Mouse (Mus musculus) mouse embryonic stem cell (cell line): Measurements from ENCODE around the gene Arf6.
"Not testable (repeated sequence)": the region's sequence is repeated elsewhere in the genome, so short reads cannot be mapped to it uniquely, and the experiment has no call there.

ENCODE experiments used
- in situ Hi-C, 2 experiments: fragments of 300-500 bp; cut with MboI; formaldehyde crosslinking; loops; 1 replicate in 1 of 2; 3 replicates in 1 of 2; pipeline ENCODE4 v1.14.3; 2019 to 2020; ENCODE audit warnings: low sequenced_read_pairs in 2 of 2, low pct_unique_long_range_greater_than_20kb in 1 of 2, mixed read lengths in 1 of 2; ENCODE audit not compliant: unreplicated experiment in 1 of 2

The Arf6 gene

GRCm38 (mm10) chr12:69370936-69371335, 1.0 kb upstream of the Arf6 start:
- in situ Hi-C loops: loop anchor here in 1 of 2 experiments (10.0 to 25.0 kb wide), 2 partner anchors 204 to 316 kb away; partner anchors contain the start of gene Sos2

DNA sequence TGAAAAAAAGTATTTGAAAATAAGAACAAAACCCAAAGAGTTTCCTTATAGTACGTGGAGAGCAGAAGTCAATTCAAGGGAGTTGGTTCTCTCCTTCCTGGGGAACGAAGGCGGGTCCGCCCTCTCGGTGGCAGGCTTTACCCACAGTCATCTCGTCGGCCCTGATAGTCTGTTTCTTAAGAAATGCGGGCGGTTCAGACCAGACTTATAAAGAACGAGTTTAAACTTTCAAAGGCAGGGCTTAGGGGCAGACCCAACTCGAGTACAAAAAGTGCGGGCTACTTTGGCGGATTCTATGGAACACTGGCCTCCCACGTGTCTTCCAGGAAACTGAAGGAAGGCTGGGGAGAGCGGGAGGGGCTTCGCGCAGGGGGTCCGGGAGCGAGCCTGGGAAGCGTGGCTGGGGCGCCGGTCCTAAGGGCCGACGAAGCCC, 513 bp upstream of the Arf6 start:
- in situ Hi-C loops: loop anchor here in 1 of 2 experiments (10.0 to 25.0 kb wide), 2 partner anchors 203 to 316 kb away; partner anchors contain the start of gene Sos2

GRCm38 (mm10) chr12:69372731-69373331, 881 bp downstream of the Arf6 start:
- in situ Hi-C loops: loop anchor here in 1 of 2 experiments (10.0 to 25.0 kb wide), 2 partner anchors 202 to 314 kb away; partner anchors contain the start of gene Sos2

GRCm38 (mm10) chr12:69373850-69374766, 2.2 kb downstream of the Arf6 start:
- in situ Hi-C loops: loop anchor here in 1 of 2 experiments (10.0 to 25.0 kb wide), 2 partner anchors 201 to 313 kb away; partner anchors contain the start of gene Sos2

- in situ Hi-C loops: loop anchor here in 1 of 2 experiments (10.0 kb wide), 1 partner anchor 199 kb away; no protein-coding TSS in a partner anchor
These were observed 4.2 kb downstream of the Arf6 start for GRCm38 (mm10) chr12:69376132-69376531.

DNA sequence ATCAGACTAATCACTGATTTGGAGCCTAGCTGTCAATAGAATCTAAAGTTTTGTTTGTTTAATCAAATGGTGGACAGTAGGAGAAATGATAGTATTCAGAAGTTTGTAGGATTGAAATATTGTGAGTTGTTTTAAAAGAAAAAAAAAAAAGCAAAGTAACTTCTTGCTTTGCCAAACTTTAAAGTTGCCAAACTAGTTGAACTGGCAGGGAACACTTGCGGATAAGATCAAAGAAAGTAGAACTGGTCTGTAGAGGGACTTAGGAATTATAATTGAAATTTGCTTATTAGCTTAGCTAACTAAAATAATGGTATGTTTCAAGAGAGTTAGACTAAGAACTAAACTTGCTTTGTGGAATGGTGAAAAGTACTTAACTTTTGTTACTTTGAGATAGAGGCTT, 5.2 kb downstream of the Arf6 start:
- in situ Hi-C loops: loop anchor here in 1 of 2 experiments (10.0 kb wide), 1 partner anchor 198 kb away; no protein-coding TSS in a partner anchor

DNA sequence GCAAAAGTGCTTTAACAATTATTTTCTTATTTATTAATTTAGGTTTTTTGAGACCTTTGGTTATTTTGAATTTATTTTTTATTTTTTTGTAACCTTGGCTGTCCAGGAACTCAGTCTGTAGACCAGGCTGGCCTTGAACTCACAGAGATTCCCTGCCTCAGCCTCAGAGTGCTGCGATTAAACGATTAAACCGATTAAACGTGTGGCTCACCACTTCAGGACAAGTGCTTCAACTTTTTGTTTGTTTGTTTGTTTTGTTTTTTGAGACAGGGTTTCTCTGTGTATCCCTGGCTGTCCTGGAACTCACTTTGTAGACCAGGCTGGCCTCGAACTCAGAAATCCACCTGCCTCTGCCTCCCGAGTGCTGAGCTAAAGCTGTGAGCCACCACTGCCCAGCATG, 5.7 kb downstream of the Arf6 start:
- in situ Hi-C loops: loop anchor here in 1 of 2 experiments (10.0 kb wide), 1 partner anchor 197 kb away; no protein-coding TSS in a partner anchor

DNA sequence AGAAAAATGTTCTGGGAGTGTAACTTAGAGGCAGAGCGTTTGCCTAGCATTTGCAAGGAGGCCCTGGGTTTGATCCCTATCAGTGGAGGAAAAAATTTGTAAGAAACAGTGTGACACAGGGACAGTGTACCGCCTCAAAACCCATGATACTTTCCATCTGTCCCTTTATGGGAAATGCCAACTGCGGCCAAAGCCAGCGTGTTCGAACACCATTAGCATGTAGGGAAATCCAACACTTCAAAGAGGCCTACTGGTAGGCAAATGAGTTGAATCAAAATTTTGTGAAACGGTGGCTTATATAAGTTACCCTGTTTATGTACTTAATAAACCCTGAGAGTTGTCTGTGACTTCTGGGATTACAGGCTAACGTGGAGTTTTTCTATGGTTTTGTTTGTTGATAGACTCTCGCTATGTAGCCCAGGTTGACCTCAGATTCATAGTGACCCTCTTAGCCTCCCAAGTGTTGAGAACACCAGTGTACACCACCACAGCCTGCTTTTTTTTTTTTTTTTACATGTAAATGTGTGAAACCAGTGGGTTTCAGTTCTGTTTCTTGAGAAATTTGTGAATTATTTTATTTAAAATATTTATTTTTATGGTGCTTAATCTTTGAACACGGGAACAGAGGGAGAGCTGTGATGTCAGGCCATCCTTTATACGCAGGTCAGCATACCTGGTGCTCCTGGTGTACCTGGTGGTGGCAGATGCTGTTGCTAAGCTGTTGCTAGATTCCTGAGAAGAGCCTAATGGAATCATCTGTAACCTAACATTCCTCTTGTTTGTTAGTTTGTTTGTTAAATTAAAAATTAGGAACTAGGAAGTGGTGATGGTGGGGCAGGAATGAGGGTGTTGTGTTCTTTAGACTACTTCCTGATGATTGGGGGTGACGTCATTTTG, 6.9 kb downstream of the Arf6 start:
- in situ Hi-C loops: loop anchor here in 1 of 2 experiments (10.0 kb wide), 1 partner anchor 196 kb away; no protein-coding TSS in a partner anchor

DNA sequence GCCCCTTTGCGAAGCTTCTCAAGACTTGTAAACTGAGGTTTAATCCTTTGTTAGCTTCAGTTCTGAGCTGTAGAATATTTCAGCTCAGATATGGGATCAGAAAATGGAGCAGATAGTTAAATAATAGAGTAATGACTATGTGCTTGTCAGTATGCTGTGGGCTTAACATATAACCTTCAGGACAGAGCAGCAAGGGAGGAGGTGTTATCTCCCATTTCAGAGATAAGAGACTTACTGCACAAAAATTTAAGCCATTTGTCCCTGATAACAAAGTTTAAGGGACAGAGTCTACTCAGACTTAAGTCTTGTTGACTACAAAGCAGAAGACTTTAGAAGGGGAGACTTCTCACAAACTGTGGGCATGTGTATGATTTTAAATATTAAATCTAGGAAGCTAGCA, 10.9 kb downstream of the Arf6 start:
- in situ Hi-C loops: no loop called here

DNA sequence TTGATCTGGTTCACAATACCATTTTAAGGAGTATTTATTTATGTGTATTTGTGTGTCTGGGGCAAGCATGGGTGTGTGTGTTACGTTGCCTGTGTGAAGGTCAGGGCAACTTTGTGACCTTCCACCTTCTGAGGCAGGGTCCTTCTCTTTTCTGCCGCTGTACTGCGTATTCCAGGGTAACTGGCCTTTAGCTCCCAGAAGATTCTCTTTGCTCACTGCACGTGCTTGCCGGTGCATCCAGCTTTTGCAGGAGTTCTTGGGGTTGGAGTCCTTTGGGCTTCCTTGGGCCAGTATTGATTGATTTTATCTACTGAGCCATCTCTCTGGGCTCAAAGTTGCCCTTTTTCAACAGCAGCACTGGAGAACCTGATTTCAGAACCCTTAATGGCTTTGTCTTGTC, 12.7 kb downstream of the Arf6 start:
- in situ Hi-C loops: no loop called here

DNA sequence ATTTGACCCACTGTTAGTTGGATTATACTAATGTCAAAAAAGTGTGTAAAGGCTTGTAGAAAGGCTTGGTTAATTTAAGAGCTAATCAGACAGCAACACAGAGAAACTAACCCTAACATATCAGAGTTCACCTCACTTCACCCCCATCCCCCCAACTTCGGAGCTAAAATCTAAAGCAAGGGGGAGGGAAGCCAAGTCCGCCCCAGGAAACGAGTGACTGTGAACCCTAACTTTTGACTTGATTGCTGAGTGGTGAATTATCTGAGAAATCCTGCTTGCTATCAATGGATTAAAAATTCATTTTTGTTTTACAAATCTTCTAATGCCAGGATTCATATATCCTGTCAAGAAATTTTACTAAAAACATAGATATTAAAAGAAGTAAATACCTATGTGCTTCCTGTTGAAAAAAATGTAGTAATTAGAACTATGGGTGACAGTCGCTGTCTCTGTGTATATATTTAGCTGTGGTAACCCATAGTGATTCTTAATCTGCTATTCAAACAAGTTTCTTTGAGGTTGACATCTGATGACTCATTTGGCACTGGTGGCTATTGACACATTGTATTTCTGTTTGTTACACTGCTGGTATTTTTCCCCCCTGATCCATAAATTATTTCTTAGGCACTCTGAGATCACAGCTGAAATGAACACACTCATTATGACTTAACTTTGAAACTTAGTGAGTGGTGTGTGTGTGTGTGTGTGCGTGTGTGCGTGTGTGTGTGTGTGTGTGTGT, 13.8 kb downstream of the Arf6 start:
- in situ Hi-C loops: no loop called here

DNA sequence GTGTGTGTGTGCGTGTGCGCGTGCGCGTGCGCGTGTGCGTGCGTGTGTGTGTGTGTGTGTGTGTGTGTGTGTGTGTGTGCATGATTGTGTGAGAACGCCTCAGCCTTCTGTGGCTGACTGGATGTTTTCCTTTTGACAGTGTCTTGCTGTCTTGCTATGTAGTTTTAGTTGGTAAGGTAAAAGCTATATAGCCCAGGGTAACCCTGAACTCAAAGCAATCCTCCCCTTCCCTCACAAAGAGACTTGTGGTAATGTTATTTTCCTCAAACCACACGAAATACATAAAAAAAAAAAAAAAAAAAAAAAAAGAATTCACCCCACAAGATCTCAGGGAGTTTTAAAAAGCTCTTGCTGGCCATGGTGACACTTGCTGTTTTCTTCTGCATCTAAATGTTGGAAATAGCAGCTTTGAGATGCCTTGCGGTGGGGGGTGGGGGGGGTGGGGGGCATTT, 14.4 kb downstream of the Arf6 start:
- in situ Hi-C loops: not testable (repeated sequence)

DNA sequence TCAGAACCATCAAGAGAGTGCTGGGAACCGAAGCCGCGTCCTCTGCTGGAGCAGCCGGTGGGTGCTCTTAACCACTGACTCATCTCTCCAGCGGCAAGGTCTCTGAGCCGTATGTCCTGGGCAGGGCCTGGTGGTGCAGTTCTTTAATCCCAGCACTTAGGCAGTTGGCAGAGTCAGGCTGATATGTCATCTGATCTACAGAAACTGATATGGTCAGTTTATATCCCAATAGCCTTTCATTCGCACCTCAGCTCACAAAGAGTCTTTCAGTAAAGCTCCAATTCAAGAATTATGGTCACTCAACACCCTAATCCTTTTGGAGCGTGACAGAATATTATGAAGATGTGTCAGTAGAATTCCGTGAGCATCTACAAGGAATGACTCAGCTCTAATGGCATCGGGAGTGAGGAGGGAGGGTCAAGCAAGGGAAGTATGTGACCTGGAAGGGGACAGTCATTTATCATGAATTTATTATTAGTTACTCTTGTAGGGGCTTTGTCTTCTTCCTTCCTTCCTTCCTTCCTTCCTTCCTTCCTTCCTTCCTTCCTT, 16.4 kb downstream of the Arf6 start:
- in situ Hi-C loops: no loop called here

- in situ Hi-C loops: no loop called here
These were observed 17.5 kb downstream of the Arf6 start for GRCm38 (mm10) chr12:69389273-69389938.

GRCm38 (mm10) chr12:69390000-69390698, 18.2 kb downstream of the Arf6 start:
- in situ Hi-C loops: no loop called here

DNA sequence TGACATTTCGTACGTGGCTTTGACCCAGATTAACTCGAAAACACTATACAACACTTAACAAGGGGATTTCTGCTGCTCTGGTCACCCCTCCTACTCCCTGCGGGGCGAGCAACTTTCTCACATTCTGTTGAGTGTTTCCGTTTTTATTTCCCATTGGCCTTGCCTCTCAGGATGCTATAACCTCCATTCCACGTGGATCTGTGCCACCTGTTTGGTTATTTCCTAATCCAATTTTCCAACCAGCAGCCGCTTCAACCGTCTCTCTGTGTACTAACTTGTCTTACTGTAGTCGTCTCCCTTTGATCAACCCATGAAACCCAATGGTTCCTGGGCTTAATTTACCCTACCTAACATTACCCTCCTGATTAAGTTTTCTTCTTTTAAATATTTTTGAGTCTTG, 21.1 kb downstream of the Arf6 start:
- in situ Hi-C loops: no loop called here
